Mouse (Mus musculus): Measurements from ENCODE around the gene Muc4. TPM values are rescaled to one million over a fixed set of nuclear protein-coding genes. Genes with fewer than 3 reads are reported as not detected.

The Muc4 gene
- total and polyA plus RNA-seq, 3 experiments = not detected

- no peak for TF ChIP-seq GATA1 (IDR thresholded peaks at IDR 0.05; ENCODE audit: low read depth, low read length)
- TF ChIP-seq ELF1 (IDR thresholded peaks at IDR 0.05; ENCODE audit: low read depth, low read length) = no peak
Measured at GRCm38 (mm10) chr16:32697665-32698446, 37.8 kb upstream of the Muc4 start (continued).

- no peak for DNase-seq (ENCODE audit: low read depth, low spot score)
- no peaks in the 10 kb centered on the region; a peak in 1 of 4 replicates for H3K36me3 ChIP-seq (ENCODE audit: control insufficient read depth in 1 of 2, insufficient read depth in 2 of 2, low read length in 2 of 2)
- TF ChIP-seq E2F4 (IDR thresholded peaks at IDR 0.05; ENCODE audit: borderline replicate concordance, low read depth, low read length) (no peak), POLR2AphosphoS5 (IDR thresholded peaks at IDR 0.05; ENCODE audit: borderline replicate concordance, low read depth, low read length) (no peak), ZMIZ1 (IDR thresholded peaks at IDR 0.05; ENCODE audit: low read depth, low read length) (no peak), POLR2A (IDR thresholded peaks at IDR 0.05; ENCODE audit: control insufficient read depth in 1 of 2, insufficient read depth in 1 of 2, low read depth in 1 of 2, low read length in 2 of 2, poor library complexity in 1 of 2) (no peak), CHD1 (IDR thresholded peaks at IDR 0.05; ENCODE audit: low read depth, low read length) (no peak), SMC3 (IDR thresholded peaks at IDR 0.05; ENCODE audit: low read depth, low read length) (no peak), MYC (IDR thresholded peaks at IDR 0.05; ENCODE audit: low read depth, low read length) (no peak), HCFC1 (IDR thresholded peaks at IDR 0.05; ENCODE audit: low read depth, low read length) (no peak)
Measured at GRCm38 (mm10) chr16:32698550-32698949, 37.1 kb upstream of the Muc4 start.

DNA sequence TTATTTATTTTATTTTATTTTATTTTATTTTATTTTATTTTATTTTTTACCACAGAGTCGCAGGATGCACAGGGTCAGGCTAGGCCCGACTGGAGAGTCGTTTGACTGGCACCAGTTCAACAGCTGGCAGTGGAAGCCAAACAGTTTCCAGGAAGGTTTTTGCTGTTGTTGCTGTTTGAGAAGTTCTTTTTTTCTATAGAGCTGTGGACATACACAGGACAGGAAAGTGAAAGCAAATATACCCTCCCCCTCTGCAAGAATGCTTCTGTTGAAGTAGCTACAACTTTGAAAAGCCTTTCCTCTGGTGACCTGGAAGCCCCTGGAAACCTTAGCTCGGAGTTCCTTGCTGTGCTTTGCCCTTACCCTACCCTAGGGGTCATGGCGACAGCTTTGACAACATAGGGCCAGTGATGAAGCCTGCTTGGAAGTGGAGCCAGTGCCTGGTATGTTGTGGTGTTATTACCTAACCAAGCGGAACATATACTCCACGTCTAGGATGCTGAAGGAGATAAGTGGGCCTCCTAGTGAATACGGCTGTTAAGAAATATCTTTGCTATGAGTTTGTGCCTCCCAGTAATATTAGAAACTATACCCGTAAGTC is 32.3 kb upstream of the Muc4 start:
- TF ChIP-seq HCFC1 (IDR thresholded peaks at IDR 0.05; ENCODE audit: low read depth, low read length) (no peak), SIN3A (IDR thresholded peaks at IDR 0.05; ENCODE audit: low read length) (no peak), POLR2AphosphoS5 (IDR thresholded peaks at IDR 0.05; ENCODE audit: borderline replicate concordance, low read depth, low read length) (no peak), EP300 (IDR thresholded peaks at IDR 0.05; ENCODE audit: low read depth in 1 of 2, low read length in 2 of 2) (no peak), USF2 (IDR thresholded peaks at IDR 0.05; ENCODE audit: borderline replicate concordance in 1 of 2, insufficient read depth in 1 of 2, low read depth in 1 of 2, low read length in 2 of 2) (no peak), MEF2A (IDR thresholded peaks at IDR 0.05; ENCODE audit: extremely low read depth, insufficient replicate concordance, low read depth, low read length, poor library complexity, severe bottlenecking) (no peak), KAT2A (conservative IDR thresholded peaks at IDR 0.05; ENCODE audit: low read depth, low read length) (no peak), ZC3H11A (IDR thresholded peaks at IDR 0.05; ENCODE audit: low read depth, low read length) (no peak), USF1 (IDR thresholded peaks at IDR 0.05; ENCODE audit: low read depth, low read length) (no peak), MAZ (IDR thresholded peaks at IDR 0.05; ENCODE audit: low read depth, low read length) (no peak), SMC3 (IDR thresholded peaks at IDR 0.05; ENCODE audit: low read depth, low read length) (no peak), ZMIZ1 (IDR thresholded peaks at IDR 0.05; ENCODE audit: low read depth, low read length) (no peak), CHD1 (IDR thresholded peaks at IDR 0.05; ENCODE audit: low read depth, low read length) (no peak)
- Histone ChIP-seq H3K36me3 (ENCODE audit: control insufficient read depth in 1 of 2, insufficient read depth in 2 of 2, low read length in 2 of 2) (no peaks in the 10 kb centered on the region), H3K27me3 (ENCODE audit: control insufficient read depth in 1 of 2, insufficient read depth in 2 of 2, low read length in 2 of 2) (no peaks in the 10 kb centered on the region), H3K4me3 (ENCODE audit: control insufficient read depth in 1 of 2, insufficient read depth in 1 of 2, low read depth in 2 of 2, low read length in 2 of 2) (no peak overlapping the region), H3K27ac (ENCODE audit: control insufficient read depth, low read depth, low read length) (no peak overlapping the region), H3K9me3 (replicated peaks; ENCODE audit: insufficient read depth, low read length) (no peaks in the 10 kb centered on the region), H3K79me2 (ENCODE audit: control insufficient read depth, insufficient read depth, low read length, poor library complexity) (no peaks in the 10 kb centered on the region), H3K9ac (ENCODE audit: control insufficient read depth, low read depth, low read length, poor library complexity, severe bottlenecking) (no peak overlapping the region), H3K4me1 (ENCODE audit: control insufficient read depth in 1 of 2, insufficient read depth in 2 of 2, low read length in 2 of 2) (no peaks in the 10 kb centered on the region)
- no peak for DNase-seq (ENCODE audit: low read depth, low spot score)

More at GRCm38 (mm10) chr16:32698550-32698949, 37.1 kb upstream of the Muc4 start:
- no peaks in the 10 kb centered on the region for H3K27me3 ChIP-seq (ENCODE audit: control insufficient read depth in 1 of 2, insufficient read depth in 2 of 2, low read length in 2 of 2)
- no peak overlapping the region for H3K9ac ChIP-seq (ENCODE audit: control insufficient read depth, low read depth, low read length, poor library complexity, severe bottlenecking)
- H3K79me2 ChIP-seq (ENCODE audit: control insufficient read depth, insufficient read depth, low read length, poor library complexity) = no peaks in the 10 kb centered on the region
- peaks cover 0 to 5% of the 10 kb centered on the region in 2 experiments; a peak in 1 of 4 replicates for H3K4me1 ChIP-seq (ENCODE audit: control insufficient read depth in 1 of 2, insufficient read depth in 2 of 2, low read length in 2 of 2)
- H3K4me3 ChIP-seq (ENCODE audit: control insufficient read depth in 1 of 2, insufficient read depth in 1 of 2, low read depth in 2 of 2, low read length in 2 of 2) = no peak overlapping the region
- no peaks in the 10 kb centered on the region for H3K9me3 ChIP-seq (replicated peaks; ENCODE audit: insufficient read depth, low read length)
- H3K27ac ChIP-seq (ENCODE audit: control insufficient read depth, low read depth, low read length) = no peak overlapping the region

Measured in MEL (cell line).